Mouse (Mus musculus) heart, embryonic 15.5 days (tissue): Measurements from ENCODE around the gene Elmsan1. TPM values are rescaled to one million over a fixed set of nuclear protein-coding genes. Genes with fewer than 3 reads are reported as not detected.

ENCODE experiments used
- ATAC-seq: fragments of 200-750 bp; cut with Nextera tagmentation; replicated peaks from 2 replicates; pipeline ENCODE4 v1.8.0; 2017; ENCODE audit warnings: low read depth, moderate TSS enrichment; ENCODE audit not compliant: insufficient number of reproducible peaks, insufficient read depth, low FRiP score
- H3K27ac ChIP-seq: fragments of 300-500 bp; sonication (generic); 2 replicates; pipeline ENCODE4 v1.5.1; 2015; ENCODE audit warnings: mild to moderate bottlenecking, inconsistent platforms
- H3K27me3 ChIP-seq: fragments of 300-500 bp; sonication (generic); 2 replicates; pipeline ENCODE4 v1.6.1; 2015; ENCODE audit warnings: inconsistent platforms
- H3K36me3 ChIP-seq: fragments of 300-500 bp; sonication (generic); 2 replicates; pipeline ENCODE4 v1.6.1; 2015; ENCODE audit warnings: mild to moderate bottlenecking, inconsistent platforms
- H3K4me1 ChIP-seq: fragments of 300-500 bp; sonication (generic); replicated peaks from 2 replicates; pipeline ENCODE4 v1.6.1; 2015; ENCODE audit warnings: inconsistent platforms
- H3K4me2 ChIP-seq: fragments of 300-500 bp; sonication (generic); 2 replicates; pipeline ENCODE4 v1.6.1; 2015; ENCODE audit warnings: inconsistent platforms, mild to moderate bottlenecking, moderate library complexity
- H3K4me3 ChIP-seq: fragments of 300-500 bp; sonication (generic); 2 replicates; pipeline ENCODE4 v1.5.1; 2015; ENCODE audit warnings: mild to moderate bottlenecking, inconsistent platforms
- H3K9ac ChIP-seq: fragments of 300-500 bp; sonication (generic); 2 replicates; pipeline ENCODE4 v1.6.1; 2015; ENCODE audit warnings: mild to moderate bottlenecking, inconsistent platforms
- H3K9me3 ChIP-seq: fragments of 300-500 bp; sonication (generic); replicated peaks from 2 replicates; pipeline ENCODE4 v1.6.1; 2016; ENCODE audit warnings: inconsistent platforms
- WGBS: fragments of 180-500 bp; shearing (Covaris S2); methylation state at CpG from one replicate; pipeline ENCODE4 v1.1.7; 2015; ENCODE audit warnings: mixed read lengths; 5-methylcytosine and 5-hydroxymethylcytosine counted together
- polyA plus RNA-seq: library from polyadenylated mRNA; unstranded; fragments of >200 nt; fragmentation: Nextera tagmentation; extraction: Ambion mirVana; gene quantifications from 2 replicates; pipeline ENCODE4 v1.2.1, GENCODE M21; 2015

Gene Elmsan1
- polyA plus RNA-seq, 1 experiment from 2014 or later, result 6.0 TPM

DNA sequence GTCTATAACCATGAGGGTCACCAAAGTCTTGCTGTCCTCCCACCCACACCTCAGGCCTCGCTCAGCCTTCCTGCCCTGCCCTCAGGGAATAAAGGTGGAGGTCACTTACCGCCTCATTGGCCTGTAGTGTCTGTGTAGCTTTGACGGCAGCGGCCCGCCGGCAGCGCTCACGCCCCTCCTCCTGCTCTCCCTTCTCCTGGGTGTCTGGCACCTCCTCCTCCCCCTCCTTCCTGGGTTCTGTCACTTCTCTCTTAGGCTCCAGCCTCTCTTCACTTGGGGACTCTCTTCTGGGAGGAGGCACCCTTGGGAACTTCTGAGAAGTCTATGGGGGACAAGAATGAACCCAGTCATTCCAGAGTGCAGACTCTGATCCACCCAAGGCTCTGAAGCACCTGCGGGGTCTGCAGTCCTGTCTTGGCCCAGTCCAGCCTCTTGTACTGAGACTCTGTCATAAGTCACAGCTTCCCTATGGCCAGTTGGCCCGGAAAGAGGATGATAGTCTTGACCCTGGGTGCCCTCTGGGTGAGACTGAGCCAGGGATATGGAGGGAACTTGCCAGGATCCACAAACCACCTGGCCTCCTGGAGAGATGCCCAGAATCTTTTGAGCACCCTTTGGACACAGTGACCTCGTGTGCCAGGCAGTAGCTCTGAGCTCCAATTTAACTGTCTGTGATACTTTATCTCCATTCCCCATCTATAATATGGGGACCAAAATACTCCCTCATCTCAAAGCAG is 63.7 kb downstream of the Elmsan1 start:
- Histone ChIP-seq H3K4me1 (peaks cover 39% of the 10 kb centered on the region), H3K27ac (peak overlapping the region; percentile 63), H3K9ac (no peak overlapping the region), H3K4me2 (no peak overlapping the region), H3K9me3 (no peaks in the 10 kb centered on the region), H3K36me3 (peaks cover 58% of the 10 kb centered on the region), H3K4me3 (no peak overlapping the region), H3K27me3 (no peaks in the 10 kb centered on the region)
- no peak; the same call in 1 of the 2 replicates for ATAC-seq
- WGBS, result 49% methylated on average over 11 of the region's 11 CpGs

DNA sequence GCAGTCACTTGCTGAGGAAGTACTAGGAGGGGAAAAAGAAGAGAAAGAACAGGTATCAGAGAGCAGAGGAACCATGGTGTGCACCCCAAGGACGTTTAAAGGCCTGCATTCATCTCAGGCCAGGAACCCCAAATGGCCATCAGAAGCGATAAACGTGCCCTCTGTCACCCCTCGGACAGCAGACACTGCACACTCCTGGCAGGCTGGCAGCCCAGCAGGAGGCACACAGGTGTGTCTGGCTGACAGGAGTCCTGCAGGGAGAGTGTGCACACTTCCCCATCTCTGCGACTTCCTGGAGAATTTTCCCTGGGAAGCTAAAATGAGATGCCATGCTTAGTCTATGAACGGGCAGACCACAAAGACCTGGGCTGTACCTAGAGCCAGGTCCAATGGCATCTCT is 65.3 kb downstream of the Elmsan1 start:
- no peak overlapping the region for H3K4me3 ChIP-seq
- no peak overlapping the region for H3K4me2 ChIP-seq
- WGBS, result 79% methylated on average over 6 of the region's 6 CpGs
- H3K4me1 ChIP-seq, result peaks cover 49% of the 10 kb centered on the region
- no peaks in the 10 kb centered on the region for H3K27me3 ChIP-seq
- peaks cover 43% of the 10 kb centered on the region for H3K36me3 ChIP-seq
- no peak for ATAC-seq
- no peak overlapping the region for H3K9ac ChIP-seq
- H3K27ac ChIP-seq, result no peak overlapping the region
- H3K9me3 ChIP-seq, result no peaks in the 10 kb centered on the region

DNA sequence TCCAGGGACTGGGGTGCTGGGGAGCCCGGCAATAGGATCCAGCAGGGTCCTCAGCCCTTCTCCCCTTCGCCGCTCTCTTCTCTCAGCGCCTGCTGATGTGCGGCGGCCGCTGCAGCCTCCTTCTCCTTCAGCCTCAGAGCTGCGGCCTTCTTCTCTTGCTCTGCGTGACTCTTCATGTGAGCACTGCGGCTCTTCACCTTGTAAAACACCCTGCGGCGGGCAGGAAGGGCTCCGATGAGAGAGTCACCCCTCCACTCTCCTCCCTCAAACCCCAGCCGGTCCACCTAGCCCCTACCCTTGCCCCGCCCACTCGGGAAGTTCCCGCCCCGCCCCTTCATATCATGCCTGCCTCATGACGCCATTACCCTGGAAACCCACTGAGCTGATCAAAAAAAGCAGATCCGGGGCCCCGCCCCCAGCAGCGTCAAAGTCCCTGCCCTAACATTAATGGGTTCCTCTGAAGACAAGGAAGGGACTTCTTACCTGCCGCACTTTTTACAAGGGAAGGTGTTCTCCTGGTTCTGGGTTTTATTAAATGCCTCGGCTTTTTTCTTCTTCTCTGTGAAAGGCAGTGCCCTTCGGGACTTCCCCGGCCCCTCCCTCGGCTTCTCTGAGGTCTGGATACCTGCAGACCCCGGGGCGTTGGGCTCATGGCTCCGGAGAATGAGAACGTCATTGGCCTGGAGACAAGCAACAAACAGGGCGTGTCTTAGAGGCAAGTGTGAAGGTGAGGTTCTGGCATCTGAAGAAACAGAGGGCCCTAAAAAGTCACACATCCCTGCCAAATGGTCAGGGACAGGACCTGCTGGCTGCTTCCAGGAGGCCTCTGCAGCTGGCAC is 66.1 kb downstream of the Elmsan1 start:
- no peaks in the 10 kb centered on the region for H3K9me3 ChIP-seq
- H3K4me3 ChIP-seq, result no peak overlapping the region
- no peaks in the 10 kb centered on the region for H3K27me3 ChIP-seq
- 0 out of 2 replicates have a peak, but pooled peaks have one; percentile 23 for ATAC-seq
- WGBS, result 72% methylated on average over 32 of the region's 32 CpGs
- peaks cover 54% of the 10 kb centered on the region for H3K4me1 ChIP-seq
- H3K27ac ChIP-seq, result no peak overlapping the region; the same call in 1 of the 2 replicates
- H3K4me2 ChIP-seq, result no peak overlapping the region
- peaks cover 34% of the 10 kb centered on the region for H3K36me3 ChIP-seq
- no peak overlapping the region for H3K9ac ChIP-seq

DNA sequence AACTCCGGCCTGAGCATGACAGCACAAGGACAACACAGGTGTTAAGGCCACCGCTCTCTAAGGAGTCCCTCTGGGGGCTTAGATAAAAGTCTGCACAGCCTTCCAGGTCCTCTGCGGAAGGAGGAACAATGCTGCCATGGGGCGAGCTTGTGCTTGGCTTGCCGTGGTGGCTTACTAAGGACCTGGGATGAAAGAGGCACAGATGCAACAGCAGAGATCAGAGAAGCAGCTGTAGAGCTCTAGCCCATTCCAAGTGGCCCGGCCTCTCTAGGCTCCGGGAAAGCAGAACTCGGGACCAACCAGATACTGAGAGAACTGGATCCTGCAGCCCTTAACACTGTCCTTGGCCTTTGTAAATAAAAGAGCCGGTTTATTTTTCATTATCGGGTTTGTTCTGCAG is 66.8 kb downstream of the Elmsan1 start:
- Histone ChIP-seq H3K4me3 (no peak overlapping the region), H3K9me3 (no peaks in the 10 kb centered on the region), H3K27ac (peak overlapping the region; percentile 35; the same call in 1 of the 2 replicates), H3K9ac (no peak overlapping the region), H3K27me3 (no peaks in the 10 kb centered on the region), H3K4me1 (peaks cover 54% of the 10 kb centered on the region), H3K4me2 (no peak overlapping the region), H3K36me3 (peaks cover 31% of the 10 kb centered on the region)
- 73% methylated on average over 10 of the region's 10 CpGs for WGBS
- no peak for ATAC-seq

DNA sequence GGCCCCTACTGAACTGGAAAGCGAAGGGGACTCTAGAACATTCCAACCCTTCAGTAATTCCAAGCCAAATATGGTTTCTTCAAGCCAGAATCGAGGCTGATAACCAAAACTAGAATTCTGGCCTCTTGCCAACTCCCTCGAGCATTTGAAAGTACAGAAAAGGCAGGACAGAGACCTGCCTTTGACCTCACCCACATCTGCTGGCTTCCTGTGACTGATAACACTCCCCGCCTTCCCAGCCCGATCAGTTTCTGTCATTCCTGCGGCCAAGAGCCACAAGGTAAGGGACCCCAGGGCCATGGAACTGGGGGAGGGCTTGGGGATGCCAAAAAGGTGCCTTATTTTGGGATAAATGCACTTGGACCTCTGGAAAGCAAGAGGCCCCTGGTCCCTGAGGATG is 67.7 kb downstream of the Elmsan1 start:
- no peak for ATAC-seq
- H3K4me1 ChIP-seq, result peaks cover 52% of the 10 kb centered on the region
- H3K27me3 ChIP-seq, result no peaks in the 10 kb centered on the region
- WGBS, result 16% methylated on average over 6 of the region's 6 CpGs
- peak overlapping the region; percentile 35 for H3K27ac ChIP-seq
- H3K9me3 ChIP-seq, result no peaks in the 10 kb centered on the region
- H3K36me3 ChIP-seq, result peaks cover 22% of the 10 kb centered on the region
- no peak overlapping the region; the same call in 1 of the 2 replicates for H3K4me2 ChIP-seq
- H3K9ac ChIP-seq, result no peak overlapping the region
- no peak overlapping the region for H3K4me3 ChIP-seq

DNA sequence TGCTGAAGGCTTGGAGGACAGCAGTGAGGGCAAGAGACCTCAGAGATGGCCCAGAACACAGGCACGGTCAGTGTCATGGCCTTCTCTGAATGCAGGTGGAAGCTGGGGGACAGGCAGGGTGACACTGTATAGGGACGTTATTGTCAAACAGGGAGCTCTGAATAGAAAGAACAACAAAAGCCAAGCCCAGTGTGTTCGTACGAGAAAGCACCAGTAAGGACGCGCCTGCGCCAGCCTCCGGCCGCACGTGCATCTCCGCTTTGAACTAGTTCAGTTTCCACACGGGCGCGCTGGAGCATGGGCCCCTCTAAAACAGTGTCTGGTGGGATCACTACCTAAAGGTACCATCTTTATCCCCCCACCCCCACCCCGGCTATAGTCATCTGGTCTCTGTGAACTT is 68.7 kb downstream of the Elmsan1 start:
- H3K36me3 ChIP-seq, result peaks cover 15% of the 10 kb centered on the region
- no peak overlapping the region for H3K4me2 ChIP-seq
- no peak overlapping the region for H3K4me3 ChIP-seq
- H3K9ac ChIP-seq, result no peak overlapping the region
- no peaks in the 10 kb centered on the region for H3K27me3 ChIP-seq
- WGBS, result 92% methylated on average over 15 of the region's 15 CpGs
- H3K9me3 ChIP-seq, result no peaks in the 10 kb centered on the region
- peaks cover 46% of the 10 kb centered on the region for H3K4me1 ChIP-seq
- H3K27ac ChIP-seq, result no peak overlapping the region
- no peak for ATAC-seq

DNA sequence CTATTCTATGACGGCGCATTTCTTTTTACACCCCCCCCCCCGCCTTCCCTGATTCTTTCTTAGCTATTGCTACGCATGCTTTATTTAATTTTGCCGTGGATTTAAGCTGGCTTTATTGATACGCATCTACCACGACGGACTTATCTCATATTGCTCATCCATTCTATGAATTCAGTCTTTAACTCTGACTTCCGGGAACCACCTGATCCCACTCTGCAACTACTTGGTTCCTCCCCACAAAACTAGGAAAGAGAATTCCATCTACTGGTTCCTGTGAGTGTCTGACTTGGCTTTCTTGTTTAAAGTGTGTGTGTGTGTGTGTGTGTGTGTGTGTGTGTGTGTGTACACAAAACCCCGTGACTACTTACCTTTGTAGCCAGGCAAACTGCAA is 70.1 kb downstream of the Elmsan1 start:
- Histone ChIP-seq H3K4me2 (peak overlapping the region; percentile 98), H3K27ac (no peak overlapping the region), H3K9ac (peak overlapping the region; percentile 65), H3K4me3 (peak overlapping the region; percentile 69), H3K36me3 (peaks cover 15% of the 10 kb centered on the region), H3K9me3 (no peaks in the 10 kb centered on the region), H3K4me1 (peaks cover 41% of the 10 kb centered on the region), H3K27me3 (no peaks in the 10 kb centered on the region)
- no peak for ATAC-seq
- 16% methylated on average over 10 of the region's 10 CpGs for WGBS

DNA sequence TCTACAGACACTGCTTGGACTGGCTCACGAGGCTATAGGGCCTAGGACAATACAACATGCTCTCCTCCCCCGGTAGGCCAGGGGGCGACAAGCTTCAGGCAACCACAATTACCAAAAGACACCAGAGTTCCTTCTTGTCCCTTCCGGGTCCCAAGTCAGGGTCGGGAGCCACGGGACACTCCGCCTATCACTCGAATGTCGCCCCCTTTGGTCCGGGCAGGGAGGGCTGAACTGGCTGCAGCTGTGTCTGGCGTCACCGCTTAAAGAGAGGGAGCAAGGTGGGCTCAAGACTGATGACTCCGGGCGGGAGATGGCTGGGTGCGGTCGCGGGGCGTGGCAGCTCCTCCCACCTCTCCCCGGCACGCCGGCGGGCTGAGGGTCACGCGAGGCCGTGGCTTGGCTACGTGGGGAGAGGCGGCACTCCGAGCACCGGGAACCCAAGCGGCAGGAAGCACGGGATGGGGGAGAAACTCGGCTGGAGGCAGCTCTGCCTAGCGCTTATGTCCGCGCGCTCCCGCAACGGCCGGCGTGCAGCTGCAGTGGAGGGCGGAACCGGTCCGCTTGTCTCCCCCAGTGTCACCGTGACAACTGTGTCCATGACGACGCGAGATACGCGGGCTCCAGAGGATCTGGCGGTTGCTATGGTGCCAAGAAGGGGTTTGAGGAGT is 70.6 kb downstream of the Elmsan1 start, which contains the start of gene Pnma1:
TSS of gene Pnma1 (minus strand) at position 536 of the 668 bp plus-strand sequence.
- H3K4me3 ChIP-seq, result peak within 1 kb of the TSS; percentile 69
- H3K4me1 ChIP-seq, result peaks cover 41% of the 10 kb centered on the region
- no peak within 1 kb of the TSS for H3K27ac ChIP-seq

DNA sequence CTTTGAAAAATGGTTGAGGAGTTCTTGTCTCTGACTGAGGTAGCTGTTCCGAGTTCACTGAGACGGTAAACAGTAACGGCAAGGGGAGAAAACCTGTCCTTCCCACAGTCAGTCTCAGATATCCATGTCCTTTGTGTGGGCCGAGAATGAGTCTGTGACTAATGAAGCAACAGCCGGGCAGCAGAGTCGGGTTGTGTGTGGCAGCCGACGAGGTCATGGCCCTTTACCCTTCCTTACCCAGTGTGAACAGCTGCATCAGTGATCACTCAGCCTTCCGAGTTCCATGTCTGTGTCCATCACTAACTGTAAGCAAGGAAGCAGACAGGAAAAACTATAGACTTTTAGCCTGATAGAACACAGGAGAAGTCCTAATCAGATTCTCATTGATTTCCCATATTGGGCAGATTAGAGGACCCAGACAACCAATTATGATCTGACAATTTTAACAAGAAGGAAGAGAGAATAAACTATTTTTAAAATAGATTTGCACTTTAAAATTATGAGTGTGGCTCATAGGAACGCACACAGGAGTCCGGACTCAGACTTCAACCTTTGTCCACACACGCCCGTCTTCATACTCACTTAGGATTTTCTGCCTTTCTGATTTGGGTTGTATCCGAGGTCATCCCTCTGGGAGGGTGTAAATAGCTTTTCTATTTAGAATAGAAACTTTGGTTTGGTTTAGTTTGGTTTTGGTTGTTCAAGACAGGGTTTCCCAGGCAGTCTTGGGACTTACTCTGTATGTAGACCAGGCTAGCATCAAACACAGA is 76.2 kb downstream of the Elmsan1 start:
- H3K4me3 ChIP-seq, result no peak overlapping the region
- no peak overlapping the region for H3K27ac ChIP-seq
- no peak for ATAC-seq
- H3K4me1 ChIP-seq, result no peaks in the 10 kb centered on the region
- no peak overlapping the region for H3K4me2 ChIP-seq
- H3K36me3 ChIP-seq, result peaks cover 11% of the 10 kb centered on the region; the same call in 1 of the 2 replicates
- H3K27me3 ChIP-seq, result no peaks in the 10 kb centered on the region
- 71% methylated on average over 14 of the region's 14 CpGs for WGBS
- no peaks in the 10 kb centered on the region for H3K9me3 ChIP-seq
- no peak overlapping the region for H3K9ac ChIP-seq

More for the DNA sequence above, 70.6 kb downstream of the Elmsan1 start, which contains the start of gene Pnma1:
- H3K9ac ChIP-seq, result peak within 1 kb of the TSS; percentile 65
- peaks cover 17% of the 10 kb centered on the region for H3K36me3 ChIP-seq
- WGBS, result 2% methylated on average over 50 of the region's 50 CpGs
- no peaks in the 10 kb centered on the region for H3K27me3 ChIP-seq
- peak; percentile 77 for ATAC-seq
- H3K4me2 ChIP-seq, result peak within 1 kb of the TSS; percentile 98
- no peaks in the 10 kb centered on the region for H3K9me3 ChIP-seq

DNA sequence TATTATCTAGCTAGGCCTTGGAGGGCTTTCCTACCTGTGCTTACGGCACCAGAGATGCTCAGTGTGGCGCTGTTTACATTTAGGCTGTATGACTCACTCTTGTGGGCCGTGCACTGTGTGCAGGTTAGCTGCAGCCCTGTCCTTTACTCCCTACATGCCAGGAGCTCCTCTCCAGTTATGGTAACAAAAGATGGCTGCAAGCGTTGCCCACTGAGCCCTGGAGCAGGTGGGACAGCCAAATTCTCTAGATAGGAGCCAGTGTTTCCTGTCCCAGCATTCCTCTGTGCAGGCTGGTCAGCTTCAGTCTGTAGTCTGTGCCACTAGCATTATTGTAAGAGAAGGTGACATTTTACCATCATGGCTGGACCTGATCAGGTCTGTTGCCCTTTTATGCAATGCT is 77.4 kb downstream of the Elmsan1 start:
- H3K9ac ChIP-seq, result no peak overlapping the region
- H3K27ac ChIP-seq, result no peak overlapping the region
- peaks cover 19% of the 10 kb centered on the region; the same call in 1 of the 2 replicates for H3K36me3 ChIP-seq
- H3K4me3 ChIP-seq, result no peak overlapping the region
- H3K27me3 ChIP-seq, result no peaks in the 10 kb centered on the region
- H3K4me1 ChIP-seq, result no peaks in the 10 kb centered on the region
- ATAC-seq, result no peak
- 84% methylated on average over 4 of the region's 4 CpGs for WGBS
- no peaks in the 10 kb centered on the region for H3K9me3 ChIP-seq
- H3K4me2 ChIP-seq, result no peak overlapping the region
